Mouse (Mus musculus): Measurements from ENCODE around the gene Gjb4. TPM values are rescaled to one million over a fixed set of nuclear protein-coding genes. Genes with fewer than 3 reads are reported as not detected.
A peak's percentile ranks its signal among the peaks of the same experiment; 100 is the strongest.

Gene Gjb4
- not detected in 2 replicates for polyA plus RNA-seq (2016; fragmentation: Nextera tagmentation; extraction: Ambion mirVana)

- 57% methylated on average over 8 of the region's 8 CpGs for WGBS
- H3K4me3 ChIP-seq: no peak within 1 kb of the TSS
- no peaks in the 10 kb centered on the region for H3K27me3 ChIP-seq (replicated peaks)
- H3K36me3 ChIP-seq: no peaks in the 10 kb centered on the region
- no peaks in the 10 kb centered on the region for H3K9me3 ChIP-seq
- no peak within 1 kb of the TSS for H3K27ac ChIP-seq
- no peak for ATAC-seq (ENCODE audit: low FRiP score, low read depth)
- no peak within 1 kb of the TSS for H3K4me2 ChIP-seq (replicated peaks)
- H3K9ac ChIP-seq: no peak within 1 kb of the TSS
- H3K4me1 ChIP-seq: no peaks in the 10 kb centered on the region
Observed at GRCm38 (mm10) chr4:127353951-127354438, at the start of gene Gjb4. Gjb4 (minus strand) TSS chr4:127354081.

- 67% methylated on average over 3 of the region's 3 CpGs for WGBS
- no peak; the same call in 1 of the 2 replicates for ATAC-seq (ENCODE audit: low FRiP score, low read depth)
Observed at GRCm38 (mm10) chr4:127402614-127403013, 48.7 kb upstream of the Gjb4 start.

GRCm38 (mm10) chr4:127402166-127402565 lies 48.3 kb upstream of the Gjb4 start:
- Histone ChIP-seq H3K9me3 (no peaks in the 10 kb centered on the region), H3K36me3 (no peaks in the 10 kb centered on the region), H3K4me2 (replicated peaks) (no peak overlapping the region), H3K4me3 (no peak overlapping the region), H3K9ac (no peak overlapping the region), H3K4me1 (no peaks in the 10 kb centered on the region), H3K27ac (no peak overlapping the region), H3K27me3 (replicated peaks) (no peaks in the 10 kb centered on the region)
- WGBS: 80% methylated on average over 4 of the region's 4 CpGs
- ATAC-seq (ENCODE audit: low FRiP score, low read depth): no peak

More at GRCm38 (mm10) chr4:127402614-127403013, 48.7 kb upstream of the Gjb4 start:
- Histone ChIP-seq H3K36me3 (no peaks in the 10 kb centered on the region), H3K4me2 (replicated peaks) (no peak overlapping the region), H3K9ac (no peak overlapping the region), H3K27ac (no peak overlapping the region), H3K4me1 (no peaks in the 10 kb centered on the region), H3K27me3 (replicated peaks) (no peaks in the 10 kb centered on the region), H3K9me3 (no peaks in the 10 kb centered on the region), H3K4me3 (no peak overlapping the region)

DNA sequence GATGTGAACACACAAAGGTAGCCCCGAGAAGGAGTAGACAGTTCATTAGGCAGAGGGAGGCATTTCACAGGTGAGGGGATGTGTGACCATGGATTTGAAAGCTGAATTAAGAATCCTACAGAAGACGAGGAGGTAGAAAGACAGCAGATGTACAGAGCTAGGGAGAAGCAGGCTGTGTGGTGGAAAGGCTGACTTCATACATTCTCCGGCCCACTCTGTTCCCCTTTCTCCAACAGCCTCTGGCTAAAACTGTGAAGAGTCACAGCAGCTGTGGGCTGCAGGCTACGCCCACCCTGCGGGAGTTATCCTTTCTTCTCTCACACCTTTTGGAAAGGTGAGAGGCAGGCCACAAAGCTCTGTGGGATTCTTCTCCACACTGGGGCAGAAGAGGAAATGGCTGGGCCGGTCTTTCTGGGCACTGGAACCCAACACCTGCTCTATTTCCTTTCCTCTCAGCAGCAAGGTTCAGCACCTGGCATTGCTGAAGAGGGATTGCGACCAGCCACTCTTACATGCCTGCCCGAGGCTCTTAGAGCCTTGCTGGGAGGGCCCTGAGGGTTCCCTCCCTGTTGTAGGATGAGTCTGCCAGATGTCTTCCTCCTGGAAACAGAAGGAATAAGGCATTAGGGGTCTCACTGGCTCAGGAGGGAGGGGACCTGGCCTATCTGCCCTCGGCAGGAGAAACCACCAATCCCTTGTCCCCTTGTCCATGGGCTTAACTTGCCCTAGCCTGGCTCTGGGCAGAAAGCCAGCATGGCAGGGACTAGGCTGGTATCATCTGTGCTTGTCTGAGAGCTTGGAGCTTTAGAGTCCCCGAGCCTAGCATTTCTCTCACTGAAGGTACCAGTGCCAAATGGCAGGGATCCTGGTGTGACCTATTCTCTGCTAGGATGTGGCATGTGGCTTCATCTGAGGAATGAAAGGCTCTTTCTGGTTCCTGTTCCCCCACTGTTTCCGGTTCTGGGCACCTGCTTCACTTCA lies 46.6 kb upstream of the Gjb4 start:
- H3K27me3 ChIP-seq (replicated peaks): no peaks in the 10 kb centered on the region
- H3K36me3 ChIP-seq: no peaks in the 10 kb centered on the region
- no peaks in the 10 kb centered on the region for H3K4me1 ChIP-seq
- H3K4me2 ChIP-seq (replicated peaks): no peak overlapping the region
- no peak overlapping the region for H3K4me3 ChIP-seq
- no peak for ATAC-seq (ENCODE audit: low FRiP score, low read depth)
- no peak overlapping the region for H3K9ac ChIP-seq
- no peaks in the 10 kb centered on the region for H3K9me3 ChIP-seq
- 70% methylated on average over 11 of the region's 11 CpGs for WGBS
- H3K27ac ChIP-seq: no peak overlapping the region

GRCm38 (mm10) chr4:127395591-127395990 lies 41.7 kb upstream of the Gjb4 start:
- Histone ChIP-seq H3K9me3 (0 out of 2 replicates have a peak, but pooled peaks cover 5% of the 10 kb centered on the region), H3K4me3 (no peak overlapping the region), H3K4me1 (no peaks in the 10 kb centered on the region), H3K27me3 (replicated peaks) (no peaks in the 10 kb centered on the region), H3K9ac (no peak overlapping the region), H3K4me2 (replicated peaks) (no peak overlapping the region), H3K36me3 (no peaks in the 10 kb centered on the region), H3K27ac (no peak overlapping the region)
- no peak for ATAC-seq (ENCODE audit: low FRiP score, low read depth)
- WGBS: 80% methylated on average over 4 of the region's 4 CpGs

GRCm38 (mm10) chr4:127389645-127390044 lies 35.8 kb upstream of the Gjb4 start:
- H3K27ac ChIP-seq: no peak overlapping the region
- ATAC-seq (ENCODE audit: low FRiP score, low read depth): no peak
- H3K4me3 ChIP-seq: no peak overlapping the region
- 0 out of 2 replicates have a peak, but pooled peaks cover 5% of the 10 kb centered on the region for H3K9me3 ChIP-seq
- H3K4me1 ChIP-seq: peaks cover 8% of the 10 kb centered on the region
- H3K27me3 ChIP-seq (replicated peaks): no peaks in the 10 kb centered on the region
- peak overlapping the region; percentile 17; the same call in 1 of the 2 replicates for H3K4me2 ChIP-seq (replicated peaks)
- H3K36me3 ChIP-seq: no peaks in the 10 kb centered on the region
- H3K9ac ChIP-seq: no peak overlapping the region
- WGBS: 34% methylated on average over 13 of the region's 13 CpGs

- no peak for ATAC-seq (ENCODE audit: low FRiP score, low read depth)
- H3K9ac ChIP-seq: no peak overlapping the region
- no peak overlapping the region for H3K4me3 ChIP-seq
- H3K9me3 ChIP-seq: no peaks in the 10 kb centered on the region
- no peaks in the 10 kb centered on the region for H3K27me3 ChIP-seq (replicated peaks)
- H3K4me2 ChIP-seq (replicated peaks): no peak overlapping the region
- WGBS: 40% methylated on average over 4 of the region's 4 CpGs
- H3K27ac ChIP-seq: no peak overlapping the region
- peaks cover 9% of the 10 kb centered on the region; the same call in 1 of the 2 replicates for H3K4me1 ChIP-seq
- H3K36me3 ChIP-seq: no peaks in the 10 kb centered on the region
Observed at GRCm38 (mm10) chr4:127377344-127377743, 23.5 kb upstream of the Gjb4 start.

- peak; percentile 68 for ATAC-seq (ENCODE audit: low FRiP score, low read depth)
- no peak overlapping the region for H3K27ac ChIP-seq
Observed at GRCm38 (mm10) chr4:127375541-127376177, 21.8 kb upstream of the Gjb4 start.

GRCm38 (mm10) chr4:127374645-127375044 lies 20.8 kb upstream of the Gjb4 start:
- H3K4me3 ChIP-seq: no peak overlapping the region
- H3K4me1 ChIP-seq: peaks cover 9% of the 10 kb centered on the region; the same call in 1 of the 2 replicates
- H3K27me3 ChIP-seq (replicated peaks): no peaks in the 10 kb centered on the region
- H3K9ac ChIP-seq: no peak overlapping the region
- H3K27ac ChIP-seq: no peak overlapping the region
- no peaks in the 10 kb centered on the region for H3K36me3 ChIP-seq
- WGBS: 84% methylated on average over 4 of the region's 4 CpGs
- no peak overlapping the region for H3K4me2 ChIP-seq (replicated peaks)
- no peak for ATAC-seq (ENCODE audit: low FRiP score, low read depth)
- no peaks in the 10 kb centered on the region for H3K9me3 ChIP-seq

More at GRCm38 (mm10) chr4:127375541-127376177, 21.8 kb upstream of the Gjb4 start:
- no peaks in the 10 kb centered on the region for H3K9me3 ChIP-seq
- H3K4me2 ChIP-seq (replicated peaks): no peak overlapping the region
- H3K36me3 ChIP-seq: no peaks in the 10 kb centered on the region
- 68% methylated on average over 17 of the region's 17 CpGs for WGBS
- H3K4me3 ChIP-seq: no peak overlapping the region
- H3K4me1 ChIP-seq: peaks cover 9% of the 10 kb centered on the region; the same call in 1 of the 2 replicates
- H3K9ac ChIP-seq: no peak overlapping the region
- H3K27me3 ChIP-seq (replicated peaks): no peaks in the 10 kb centered on the region

DNA sequence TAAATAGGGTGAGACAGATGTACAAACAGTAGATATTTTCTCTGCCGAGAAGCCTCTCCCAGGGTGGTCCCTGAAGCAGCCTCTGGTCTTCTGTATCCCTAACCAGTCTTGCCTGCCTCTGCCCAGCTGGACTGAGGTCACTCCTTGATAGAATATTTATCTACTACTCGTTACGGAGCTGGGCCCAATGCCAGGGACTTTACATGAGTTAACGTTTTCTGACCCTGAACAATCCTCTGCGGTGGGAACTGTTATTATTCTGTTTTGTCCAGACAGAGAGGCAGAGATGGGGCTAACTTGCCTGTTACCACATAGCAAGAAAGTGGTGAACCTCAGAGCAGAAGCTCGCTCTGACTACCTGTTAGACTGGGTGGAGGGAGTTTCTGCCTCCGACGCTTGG lies 19.6 kb upstream of the Gjb4 start:
- H3K27me3 ChIP-seq (replicated peaks): no peaks in the 10 kb centered on the region
- 68% methylated on average over 8 of the region's 8 CpGs for WGBS
- H3K4me3 ChIP-seq: no peak overlapping the region
- H3K36me3 ChIP-seq: no peaks in the 10 kb centered on the region
- H3K9ac ChIP-seq: no peak overlapping the region
- no peak overlapping the region for H3K4me2 ChIP-seq (replicated peaks)
- H3K27ac ChIP-seq: no peak overlapping the region
- no peak for ATAC-seq (ENCODE audit: low FRiP score, low read depth)
- no peaks in the 10 kb centered on the region for H3K9me3 ChIP-seq
- peaks cover 9% of the 10 kb centered on the region for H3K4me1 ChIP-seq

DNA sequence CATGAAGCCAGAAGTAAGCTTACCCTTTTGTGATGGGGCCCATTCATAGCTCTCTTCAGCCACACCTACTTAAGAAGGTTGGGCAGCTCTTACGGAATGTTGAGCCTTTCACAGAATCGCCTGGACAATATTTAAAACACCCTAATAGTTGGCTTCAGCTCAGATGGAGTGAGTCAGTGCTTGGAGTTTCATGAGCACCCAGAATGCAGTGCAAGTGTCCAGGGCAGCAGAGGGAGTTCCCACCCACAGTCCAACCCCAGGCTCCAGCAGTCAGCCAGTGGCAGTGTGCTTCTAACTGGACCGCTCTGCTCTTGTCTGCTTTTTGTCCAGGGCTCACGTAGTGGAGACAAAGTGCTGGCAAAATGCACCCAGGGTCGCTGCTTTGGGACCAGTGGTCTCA lies 17.7 kb upstream of the Gjb4 start:
- no peak for ATAC-seq (ENCODE audit: low FRiP score, low read depth)
- 80% methylated on average over 5 of the region's 5 CpGs for WGBS
- H3K4me2 ChIP-seq (replicated peaks): no peak overlapping the region

GRCm38 (mm10) chr4:127370447-127370846 lies 16.6 kb upstream of the Gjb4 start:
- Histone ChIP-seq H3K9ac (no peak overlapping the region), H3K27me3 (replicated peaks) (no peaks in the 10 kb centered on the region), H3K27ac (no peak overlapping the region), H3K4me3 (no peak overlapping the region), H3K9me3 (no peaks in the 10 kb centered on the region), H3K36me3 (no peaks in the 10 kb centered on the region), H3K4me1 (peaks cover 7% of the 10 kb centered on the region), H3K4me2 (replicated peaks) (no peak overlapping the region)
- ATAC-seq (ENCODE audit: low FRiP score, low read depth): no peak
- 47% methylated on average over 2 of the region's 2 CpGs for WGBS

More for the DNA sequence above, 17.7 kb upstream of the Gjb4 start:
- Histone ChIP-seq H3K36me3 (no peaks in the 10 kb centered on the region), H3K27me3 (replicated peaks) (no peaks in the 10 kb centered on the region), H3K9me3 (no peaks in the 10 kb centered on the region), H3K27ac (no peak overlapping the region), H3K9ac (no peak overlapping the region), H3K4me1 (peaks cover 9% of the 10 kb centered on the region), H3K4me3 (no peak overlapping the region)

Measured in neural tube, embryonic 12.5 days (tissue).